Mouse (Mus musculus) cerebellum, adult 8-10 months (tissue): ENCODE measurements around the gene Sult1c1.
"Not testable (repeated sequence)": the region's sequence is repeated elsewhere in the genome, so short reads cannot be mapped to it uniquely, and the experiment has no call there.

ENCODE experiments used
- DNase-seq: peaks from one replicate; pipeline ENCODE4 v3.0.0; 2022

Gene Sult1c1

DNA sequence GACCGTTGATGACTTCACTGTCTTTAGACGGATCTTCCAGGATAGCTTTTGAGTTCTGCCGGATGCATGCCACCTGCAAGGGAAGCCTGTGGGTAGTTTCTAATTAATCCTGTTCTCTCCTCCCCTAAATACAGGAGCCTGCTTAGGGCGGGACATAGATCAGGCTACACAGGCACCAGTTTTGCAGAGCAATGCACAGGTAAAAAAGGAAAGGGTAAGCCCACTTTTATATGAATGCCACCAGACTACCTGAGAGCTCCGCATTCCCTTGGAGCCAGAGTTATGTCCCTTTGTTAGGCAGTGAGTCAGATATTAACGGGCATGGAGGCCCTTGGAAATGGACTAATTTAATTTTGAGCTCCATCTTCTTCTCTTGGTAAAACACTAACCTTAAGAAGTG lies at the start of gene Sult1c1:
TSS of gene Sult1c1 (minus strand) at position 101 of the 400 bp plus-strand sequence.
- DNase-seq: no peak

DNA sequence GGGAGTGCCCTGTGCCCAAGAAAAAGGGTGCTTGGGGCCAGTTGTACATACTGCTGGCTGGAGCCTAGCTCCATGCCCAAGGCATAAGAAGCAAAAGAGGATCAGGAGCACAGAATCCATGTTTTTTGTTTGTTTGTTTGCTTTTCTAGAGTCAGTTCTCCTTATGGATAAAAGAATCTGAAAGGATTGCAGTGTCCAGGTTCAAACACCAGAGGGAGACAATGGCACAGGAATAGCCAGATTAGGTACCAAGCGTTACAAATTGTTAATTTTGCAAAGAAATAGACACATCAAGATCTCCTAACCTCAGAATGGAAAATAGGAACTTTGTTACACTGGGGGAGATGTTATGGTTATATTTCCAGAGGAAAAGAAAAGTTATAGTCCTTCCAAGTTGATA lies 23.7 kb upstream of the Sult1c1 start:
- DNase-seq: peak; percentile 21

DNA sequence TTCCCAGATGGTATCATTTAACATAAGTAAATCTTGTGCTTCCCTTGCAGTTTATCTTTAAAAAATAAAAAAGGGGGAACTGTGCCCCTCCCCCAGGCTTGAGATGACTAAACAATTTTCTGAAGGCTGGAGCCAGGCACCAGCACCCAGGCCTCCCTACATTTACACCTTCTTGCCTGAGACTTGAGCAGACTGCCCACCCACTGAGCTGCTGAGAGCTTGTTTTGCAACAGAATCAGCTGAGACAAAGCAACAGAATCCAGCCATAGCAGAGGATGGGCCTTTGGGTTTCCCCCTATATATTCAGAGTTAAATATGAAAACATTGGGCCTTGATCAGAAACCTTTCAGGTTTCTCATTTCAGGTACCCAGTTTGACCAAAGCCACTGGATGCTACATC lies 20.7 kb upstream of the Sult1c1 start:
- DNase-seq: no peak

DNA sequence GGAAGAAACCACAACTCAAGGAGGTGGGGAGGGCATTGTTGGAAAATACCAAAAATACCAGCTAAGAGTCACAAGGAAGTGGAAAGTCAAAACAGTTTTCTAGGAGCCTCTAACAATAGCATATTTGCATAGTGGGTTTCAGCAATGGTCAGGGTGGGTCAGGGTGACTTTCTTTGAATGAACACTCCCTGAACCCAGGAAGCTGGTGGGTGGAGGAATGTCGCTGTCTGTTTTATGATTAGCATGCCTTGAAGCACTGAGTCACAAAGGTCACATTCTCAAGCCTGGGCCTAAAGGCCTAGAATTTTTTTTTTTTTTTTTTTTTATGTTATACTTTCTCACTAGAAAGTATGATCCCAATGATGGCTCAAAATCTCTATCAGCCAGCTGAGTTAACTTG lies 20.1 kb upstream of the Sult1c1 start:
- DNase-seq: not testable (repeated sequence)

DNA sequence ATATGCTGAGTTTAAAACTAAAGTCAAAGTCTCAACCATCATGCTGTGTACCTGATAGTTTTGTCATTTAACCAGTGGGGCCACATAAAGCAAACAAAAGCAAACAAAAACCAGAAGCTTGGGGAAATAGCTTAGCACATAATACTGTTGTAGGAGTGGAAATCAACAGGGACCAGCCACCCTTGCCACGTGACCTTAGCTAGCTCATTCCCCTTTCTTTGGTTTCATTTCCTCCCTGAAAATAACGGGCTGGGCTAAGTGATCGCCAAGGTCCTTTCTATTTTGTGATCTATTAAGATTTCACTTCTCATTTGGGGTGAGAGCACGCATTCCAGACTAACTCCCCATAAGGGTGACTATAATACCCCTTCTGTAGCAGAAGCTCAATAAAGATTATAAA lies 13.0 kb upstream of the Sult1c1 start:
- no peak for DNase-seq

DNA sequence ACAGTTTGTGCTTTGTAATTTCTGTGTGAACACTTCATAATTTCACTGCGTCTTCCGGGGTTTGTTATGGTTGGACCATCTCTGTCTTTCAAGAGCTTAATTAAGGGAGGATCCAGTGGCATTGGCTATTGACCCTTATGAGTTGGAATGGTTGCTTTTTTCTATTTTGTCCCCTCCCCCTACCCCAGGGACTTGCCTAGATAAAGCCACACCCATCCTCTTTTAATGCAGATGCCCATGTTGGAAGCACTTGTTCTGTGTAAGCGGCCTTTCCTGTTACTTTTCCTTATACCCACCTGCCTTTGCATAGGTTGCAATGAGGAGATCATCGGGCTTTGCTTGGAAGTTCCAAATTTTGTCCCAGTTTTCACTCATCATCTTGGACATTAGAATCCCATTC lies 16.9 kb downstream of the Sult1c1 start:
- DNase-seq: no peak

DNA sequence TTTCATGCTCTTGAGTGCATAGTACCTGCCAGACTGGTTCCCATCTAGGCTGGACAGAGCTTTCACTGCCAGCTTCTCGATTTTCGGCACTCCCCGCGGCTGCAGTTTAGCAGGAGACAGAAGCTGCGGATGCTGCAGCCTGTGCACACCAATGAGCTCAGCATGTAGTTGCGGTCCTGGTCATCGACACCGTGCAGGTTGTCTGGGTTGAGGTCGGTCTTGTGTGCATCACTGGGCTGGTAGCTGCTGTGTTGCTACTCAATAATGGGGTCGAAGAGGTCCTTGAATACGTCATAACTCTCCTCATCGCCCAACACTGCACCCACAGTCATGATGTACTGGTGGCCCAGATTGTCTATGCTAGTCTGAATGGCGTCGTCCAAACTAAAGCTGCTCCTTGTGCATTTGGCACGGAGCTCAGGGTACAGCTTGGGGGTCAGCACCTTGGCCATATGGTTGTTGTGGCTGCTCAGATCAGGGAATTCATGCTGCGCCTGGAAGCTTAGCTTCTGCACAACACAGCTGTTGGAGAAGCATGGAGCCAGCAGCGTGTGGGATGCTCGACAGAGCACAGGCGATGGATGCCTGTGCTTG lies 48.8 kb downstream of the Sult1c1 start:
- DNase-seq: no peak

DNA sequence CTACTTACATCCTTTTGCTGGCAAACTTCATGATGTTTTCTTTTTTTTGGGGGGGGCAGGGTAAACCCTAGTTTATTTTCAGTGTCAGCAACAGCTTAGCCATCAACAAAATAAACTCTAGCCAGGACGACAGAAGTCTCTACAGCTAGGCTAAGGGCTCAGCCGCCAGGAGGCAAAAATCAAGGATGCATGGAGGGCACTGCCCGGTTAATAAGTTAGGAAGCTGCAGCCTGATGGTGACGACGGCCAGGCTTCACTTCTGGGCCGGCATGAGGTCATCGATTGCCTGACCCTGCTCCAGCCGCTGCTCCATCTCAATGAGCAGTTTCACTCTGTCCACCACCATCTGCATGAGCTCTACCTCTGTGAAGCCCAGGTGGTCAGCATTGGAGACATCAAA lies 49.7 kb downstream of the Sult1c1 start:
- no peak for DNase-seq
